Mouse (Mus musculus): Measurements from ENCODE around the gene 6820408C15Rik.

The 6820408C15Rik gene

DNA sequence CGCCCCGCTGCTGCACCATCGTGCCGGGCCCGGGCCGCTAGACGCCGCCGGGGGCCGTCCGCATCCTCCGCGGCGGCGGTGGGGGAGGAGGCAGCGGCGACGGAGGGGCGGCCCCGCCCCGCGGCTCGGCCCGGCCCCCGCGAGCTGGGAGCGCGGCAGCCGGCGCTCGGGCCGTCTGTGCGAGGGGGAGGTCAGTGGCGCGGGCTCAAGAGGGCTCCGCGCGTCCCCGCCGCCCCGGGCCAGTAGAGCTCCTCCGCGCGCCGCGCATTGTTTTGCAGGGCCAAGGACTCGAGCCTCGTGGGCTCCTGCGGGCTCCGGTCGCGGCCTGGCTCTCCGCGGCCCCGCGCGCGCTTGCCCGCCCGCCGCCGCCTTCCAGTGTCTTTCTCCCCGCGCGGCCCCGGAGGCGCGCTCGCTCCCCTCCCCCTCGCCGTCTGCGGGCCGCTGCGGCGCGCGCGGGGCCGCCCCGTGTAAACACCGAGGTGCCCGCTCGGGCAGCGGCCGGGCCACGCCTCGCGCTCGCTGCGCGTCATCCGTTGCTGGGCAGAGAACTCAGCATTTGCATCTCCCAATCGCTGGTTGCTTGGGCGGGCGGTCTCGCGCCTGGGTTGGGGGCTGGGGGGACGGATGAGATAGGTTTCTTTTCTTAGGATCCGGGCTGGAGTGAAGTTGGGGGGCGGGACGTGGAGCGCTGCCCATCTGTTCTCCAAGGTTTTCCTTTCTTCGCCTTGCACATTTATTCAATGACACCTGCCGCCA is 17.5 kb upstream of the 6820408C15Rik start, which contains the start of gene Sox12:
Sox12 (minus strand) TSS at position 384 of the 756 bp plus-strand sequence.
- ChIA-PET POLR2A (interaction anchor here (0.5 to 9.2 kb wide), 16 partner anchors 8 to 289 kb away, joined by 3 to 102 read pairs (median 5); partner anchors contain the start of genes 6820408C15Rik (in 1 of the 4), Csnk2a1 (in 1 of the 4), Mcts2 (in 1 of the 4) and Trib3 (in 1 of the 4)), CTCF (interaction anchor here in 3 of 4 experiments (0.5 to 3.1 kb wide), 6 partner anchors 15 to 54 kb away, joined by 3 to 15 read pairs (median 6); partner anchors contain the start of gene Trib3 (in 1 of the 3))

DNA sequence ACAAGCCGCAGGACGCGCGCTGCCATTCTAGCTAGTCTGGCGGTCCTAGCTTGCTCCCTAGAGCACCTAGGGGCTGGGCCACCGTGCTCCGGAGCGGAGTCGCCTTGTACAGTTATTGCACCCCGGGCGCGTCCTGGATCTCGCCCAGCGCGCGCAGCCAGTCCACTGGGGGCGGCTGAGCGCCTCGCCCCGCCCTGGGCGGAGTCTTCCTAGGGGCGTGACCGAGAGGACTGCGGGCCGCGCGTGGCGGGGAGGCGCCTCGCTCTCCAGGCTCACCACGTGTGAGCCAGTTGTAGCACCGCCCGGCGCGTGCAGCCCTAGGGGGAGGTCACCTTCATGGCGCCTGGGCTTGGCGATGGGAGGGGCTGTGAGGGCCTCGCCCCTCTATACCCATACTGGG is 16.7 kb upstream of the 6820408C15Rik start:
- POLR2A ChIA-PET, result interaction anchor here in 3 of 4 experiments (0.6 to 9.2 kb wide), 10 partner anchors 12 to 415 kb away, joined by 3 to 102 read pairs (median 6); partner anchors contain the start of genes 6820408C15Rik (in 1 of the 3), Csnk2a1 (in 1 of the 3), Trib3 (in 1 of the 3) and Zcchc3 (in 1 of the 3)
- CTCF ChIA-PET, result interaction anchor here in 3 of 4 experiments (0.5 to 1.4 kb wide), 3 partner anchors 31 to 55 kb away, joined by 3 to 7 read pairs (median 4); partner anchors contain the start of gene Trib3 (in 1 of the 3)

DNA sequence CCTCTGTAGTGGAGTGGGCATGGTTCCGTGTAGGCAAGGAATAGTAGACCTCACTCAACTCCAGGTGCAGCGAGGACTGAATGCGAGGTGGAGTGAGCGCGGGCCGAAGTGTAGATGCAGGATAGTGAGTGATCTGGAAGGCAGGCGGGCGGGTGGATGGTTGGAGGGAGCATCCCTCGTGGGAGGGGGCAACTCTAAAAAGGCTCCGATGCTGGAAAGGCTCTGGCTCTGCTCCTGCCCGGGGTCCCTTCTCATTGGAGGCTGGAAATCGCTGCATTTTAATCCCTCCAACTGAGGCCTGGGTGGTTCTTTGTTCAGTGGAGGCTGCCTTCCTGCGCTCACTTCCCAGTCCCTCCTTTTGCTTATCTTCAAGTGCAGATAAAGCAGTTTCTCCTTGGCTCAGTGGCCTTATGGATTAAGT is 16.3 kb upstream of the 6820408C15Rik start:
- CTCF ChIA-PET, result interaction anchor here in 1 of 4 experiments (1.4 kb wide), 1 partner anchor 38 kb away, joined by 7 read pairs; no protein-coding TSS in a partner anchor
- POLR2A ChIA-PET, result interaction anchor here in 3 of 4 experiments (0.6 to 9.2 kb wide), 10 partner anchors 12 to 415 kb away, joined by 3 to 102 read pairs (median 8); partner anchors contain the start of genes 6820408C15Rik (in 1 of the 3), Trib3 (in 1 of the 3) and Zcchc3 (in 1 of the 3)

DNA sequence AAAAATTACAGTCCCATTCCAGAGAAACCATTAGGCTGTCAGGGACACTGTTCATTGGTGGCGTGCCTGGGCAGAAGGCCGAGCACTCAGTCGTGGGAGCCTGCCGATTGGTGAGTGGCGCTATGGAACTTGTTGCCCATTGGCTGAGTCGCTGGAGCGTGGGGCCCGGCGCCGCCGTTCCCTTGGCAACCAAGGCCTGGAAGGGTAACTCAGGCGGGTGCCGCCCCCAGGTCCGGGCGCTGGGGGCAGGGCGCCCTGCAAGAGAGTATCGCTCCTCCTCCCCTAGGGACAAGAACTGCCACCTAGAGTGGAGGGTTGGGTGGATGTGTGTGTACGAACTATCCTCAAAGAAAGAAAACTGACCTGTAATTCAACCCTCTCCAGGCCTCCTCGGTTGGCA is 9.3 kb upstream of the 6820408C15Rik start:
- ChIA-PET POLR2A (interaction anchor here in 1 of 4 experiments (1.5 kb wide), 1 partner anchor 12 kb away, joined by 3 read pairs; no protein-coding TSS in a partner anchor), CTCF (interaction anchor here in 1 of 4 experiments (0.6 kb wide), 1 partner anchor 63 kb away, joined by 3 read pairs; no protein-coding TSS in a partner anchor)

DNA sequence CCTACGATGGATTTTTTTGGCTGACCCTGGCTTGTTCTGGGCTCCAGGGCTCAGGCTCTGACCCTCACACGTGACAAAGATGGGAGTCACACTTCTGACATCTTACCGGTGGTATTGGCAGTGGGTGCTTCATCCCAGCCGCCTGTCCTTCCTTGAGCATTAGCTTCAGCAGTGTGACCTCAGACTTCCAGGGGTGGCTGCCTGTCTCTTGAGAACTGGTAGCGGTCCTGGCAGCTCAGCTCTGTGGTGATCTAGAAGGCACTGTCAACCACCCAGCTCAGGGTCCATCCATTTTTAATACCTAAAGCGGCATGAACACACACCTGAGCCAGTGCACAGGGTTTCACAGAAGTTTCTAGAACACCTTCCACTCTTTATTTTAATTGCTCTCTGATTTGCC is 5.6 kb upstream of the 6820408C15Rik start:
- ChIA-PET CTCF (interaction anchor here in 1 of 4 experiments (1.2 kb wide), 1 partner anchor 18 kb away, joined by 3 read pairs; no protein-coding TSS in a partner anchor), POLR2A (interaction anchor here in 3 of 4 experiments (0.6 to 10.6 kb wide), 13 partner anchors 8 to 66 kb away, joined by 3 to 102 read pairs (median 7); partner anchors contain the start of genes Trib3 (in 2 of the 3) and Sox12 (in 1 of the 3))

DNA sequence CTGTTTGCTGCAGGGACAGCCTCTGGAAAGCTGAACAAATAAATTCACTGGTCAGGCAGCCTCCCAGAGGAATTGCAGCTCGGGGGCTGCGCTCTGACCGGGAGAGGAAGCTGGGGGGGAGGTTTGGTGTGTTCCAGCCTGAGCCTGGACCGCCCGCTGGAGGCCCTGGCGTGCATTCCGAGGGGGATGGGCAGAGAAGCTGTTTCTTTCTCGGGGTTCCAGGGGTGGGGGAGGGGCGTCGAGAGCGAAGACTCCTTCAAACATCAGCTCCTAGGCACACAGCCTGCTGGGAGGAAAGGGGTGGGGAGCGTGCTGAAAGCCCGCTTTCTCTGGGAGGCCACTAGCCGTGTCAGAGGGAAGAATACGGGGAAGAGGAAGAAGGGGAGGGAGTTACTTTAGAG is 4.4 kb upstream of the 6820408C15Rik start:
- CTCF ChIA-PET, result interaction anchor here (0.6 to 1.5 kb wide), 12 partner anchors 15 to 391 kb away, joined by 3 to 7 read pairs (median 3); no protein-coding TSS in a partner anchor
- POLR2A ChIA-PET, result interaction anchor here (0.6 to 10.6 kb wide), 33 partner anchors 8 to 491 kb away, joined by 3 to 102 read pairs (median 5); partner anchors contain the start of genes Sox12 (in 3 of the 4), Nrsn2 (in 1 of the 4) and Trib3 (in 1 of the 4)

DNA sequence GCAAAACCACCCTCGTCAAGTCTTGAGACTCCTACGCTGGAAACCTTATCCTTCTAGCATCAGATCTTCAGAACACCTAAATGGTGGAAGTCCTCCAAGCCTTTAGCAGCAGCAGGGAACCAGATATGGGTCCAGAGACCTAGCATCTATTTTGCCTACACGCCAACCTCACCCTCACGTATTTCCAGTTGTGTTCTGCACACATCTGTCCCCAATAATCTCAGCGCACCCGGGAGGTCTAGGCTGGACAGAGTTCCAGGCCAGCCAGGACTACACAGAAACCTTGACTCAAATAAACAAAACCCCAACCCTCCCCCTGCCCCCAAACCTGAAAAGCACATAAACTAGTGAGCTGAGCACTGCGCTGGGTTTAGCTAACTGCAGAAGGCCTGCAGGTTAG is 3.9 kb upstream of the 6820408C15Rik start:
- CTCF ChIA-PET, result interaction anchor here (0.6 to 1.5 kb wide), 10 partner anchors 16 to 391 kb away, joined by 3 to 7 read pairs (median 4); no protein-coding TSS in a partner anchor
- POLR2A ChIA-PET, result interaction anchor here (0.6 to 10.6 kb wide), 30 partner anchors 8 to 1465 kb away, joined by 3 to 102 read pairs (median 5); partner anchors contain the start of genes Sox12 (in 3 of the 4), Trib3 (in 2 of the 4) and Nrsn2 (in 1 of the 4)

DNA sequence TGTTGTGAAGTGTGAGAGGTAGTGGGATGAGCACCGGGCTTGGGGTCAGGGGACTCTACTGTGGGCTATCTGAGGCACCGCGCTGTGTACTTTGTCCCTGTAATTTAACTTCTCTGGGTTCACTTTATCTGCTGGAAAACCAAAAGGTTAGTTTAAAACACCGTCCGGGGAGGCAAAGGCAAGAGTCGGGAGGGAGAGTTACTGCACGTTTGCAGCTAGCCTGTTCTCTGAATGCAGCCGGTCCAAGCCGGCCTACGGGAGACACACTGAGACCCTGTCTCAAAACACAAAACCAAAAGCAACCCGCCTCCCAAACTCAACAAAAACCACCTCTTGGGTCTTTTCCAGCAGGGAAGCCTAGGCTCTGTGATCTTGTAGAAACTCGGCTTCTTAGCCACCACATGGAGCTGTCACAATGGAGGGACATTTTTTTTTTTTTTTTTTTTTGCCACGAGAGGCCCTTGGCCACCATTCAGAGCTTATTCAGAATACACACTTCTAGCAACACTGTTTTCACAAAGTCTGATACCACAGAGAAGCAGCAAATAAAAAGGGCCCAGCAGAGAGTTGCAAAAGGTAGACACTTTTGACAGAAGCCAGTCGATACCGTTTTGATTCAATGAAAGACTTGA is 2.7 kb upstream of the 6820408C15Rik start:
- POLR2A ChIA-PET, result interaction anchor here (0.6 to 10.6 kb wide), 15 partner anchors 10 to 199 kb away, joined by 3 to 102 read pairs (median 9); partner anchors contain the start of genes Trib3 (in 2 of the 4) and Sox12 (in 1 of the 4)
- CTCF ChIA-PET, result interaction anchor here in 3 of 4 experiments (0.6 to 1.0 kb wide), 3 partner anchors 15 to 355 kb away, joined by 3 read pairs; partner anchors contain the start of gene Sox12 (in 1 of the 3)

DNA sequence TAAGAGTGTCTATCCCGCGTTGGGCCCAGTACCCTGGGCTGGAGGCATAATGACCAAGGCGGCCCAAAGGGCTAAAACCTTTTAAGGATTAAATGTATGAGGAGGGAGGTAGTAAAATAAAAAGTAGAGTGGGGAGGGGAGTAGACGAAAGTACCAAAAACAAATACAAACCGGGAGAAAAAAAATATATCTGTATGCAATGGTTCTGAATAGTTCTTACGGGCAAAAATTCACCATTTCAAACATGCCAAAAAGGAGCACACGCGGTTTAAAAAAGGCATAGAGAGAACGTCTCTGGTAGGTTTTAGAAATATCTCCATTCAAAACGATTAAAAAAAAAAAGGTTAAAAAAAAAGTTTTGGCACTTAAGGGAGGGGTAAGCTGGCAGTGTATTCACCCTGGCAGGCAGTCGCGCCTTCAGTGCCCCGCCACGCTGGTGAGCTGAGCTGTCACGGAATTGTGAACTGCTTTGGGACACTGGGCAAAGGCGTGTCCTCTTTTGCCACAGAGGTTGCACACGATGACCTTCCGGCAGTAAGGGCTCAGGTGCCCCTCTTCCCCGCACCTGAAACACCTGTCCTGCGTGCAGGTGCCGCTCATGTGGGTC is 2.1 kb upstream of the 6820408C15Rik start:
- CTCF ChIA-PET, result interaction anchor here in 3 of 4 experiments (0.6 to 1.3 kb wide), 5 partner anchors 15 to 671 kb away, joined by 3 to 4 read pairs (median 3); partner anchors contain the start of gene Sox12 (in 1 of the 3)
- POLR2A ChIA-PET, result interaction anchor here in 3 of 4 experiments (0.6 to 10.6 kb wide), 16 partner anchors 10 to 199 kb away, joined by 3 to 102 read pairs (median 4); partner anchors contain the start of genes Trib3 (in 2 of the 3) and Sox12 (in 1 of the 3)

DNA sequence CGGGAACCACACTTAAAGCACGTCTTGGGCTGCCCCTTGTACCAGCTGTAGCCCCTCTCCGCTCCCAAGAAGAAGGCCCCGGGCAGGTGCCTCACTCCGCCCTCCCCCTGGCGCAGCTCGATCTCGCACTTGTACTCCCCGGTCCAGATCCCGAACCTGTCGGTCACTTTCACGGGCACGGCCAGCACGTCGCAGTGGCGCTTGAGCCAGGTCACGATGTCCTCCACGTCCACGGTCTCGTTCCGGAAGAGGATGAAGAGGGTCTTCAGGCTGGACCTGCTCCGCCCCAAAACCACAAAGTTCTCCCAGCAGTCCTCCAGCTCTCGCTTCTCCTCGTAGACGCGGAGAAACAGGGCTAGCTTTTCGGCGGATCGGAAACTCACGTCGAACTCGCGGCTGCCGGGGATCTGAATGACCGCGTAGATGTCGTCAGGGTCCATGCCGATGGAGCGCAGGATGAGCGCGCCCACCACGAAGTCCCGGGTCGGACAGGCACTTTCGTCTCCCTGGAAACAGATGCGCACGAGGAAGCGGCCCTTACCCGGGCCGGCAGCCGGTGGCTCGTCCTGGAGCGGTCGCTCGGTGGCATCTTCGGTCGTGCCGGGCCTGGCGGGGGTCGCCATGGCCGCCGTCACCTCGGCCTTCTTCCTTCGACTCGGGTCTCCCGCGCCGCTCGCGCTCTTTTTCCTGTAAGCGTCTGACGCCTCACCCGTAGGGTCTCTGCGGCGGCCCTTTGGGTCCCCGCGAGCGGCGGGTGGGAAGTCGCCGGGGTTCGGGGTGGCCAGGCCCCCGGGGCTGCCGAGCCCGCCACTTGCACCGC is 1.4 kb upstream of the 6820408C15Rik start:
- ChIA-PET CTCF (interaction anchor here in 1 of 4 experiments (0.6 to 1.3 kb wide), 2 partner anchors 14 to 671 kb away, joined by 3 to 4 read pairs; no protein-coding TSS in a partner anchor), POLR2A (interaction anchor here in 3 of 4 experiments (0.6 to 10.6 kb wide), 15 partner anchors 9 to 198 kb away, joined by 3 to 102 read pairs (median 3); partner anchors contain the start of genes Trib3 (in 2 of the 3) and Sox12 (in 1 of the 3))

DNA sequence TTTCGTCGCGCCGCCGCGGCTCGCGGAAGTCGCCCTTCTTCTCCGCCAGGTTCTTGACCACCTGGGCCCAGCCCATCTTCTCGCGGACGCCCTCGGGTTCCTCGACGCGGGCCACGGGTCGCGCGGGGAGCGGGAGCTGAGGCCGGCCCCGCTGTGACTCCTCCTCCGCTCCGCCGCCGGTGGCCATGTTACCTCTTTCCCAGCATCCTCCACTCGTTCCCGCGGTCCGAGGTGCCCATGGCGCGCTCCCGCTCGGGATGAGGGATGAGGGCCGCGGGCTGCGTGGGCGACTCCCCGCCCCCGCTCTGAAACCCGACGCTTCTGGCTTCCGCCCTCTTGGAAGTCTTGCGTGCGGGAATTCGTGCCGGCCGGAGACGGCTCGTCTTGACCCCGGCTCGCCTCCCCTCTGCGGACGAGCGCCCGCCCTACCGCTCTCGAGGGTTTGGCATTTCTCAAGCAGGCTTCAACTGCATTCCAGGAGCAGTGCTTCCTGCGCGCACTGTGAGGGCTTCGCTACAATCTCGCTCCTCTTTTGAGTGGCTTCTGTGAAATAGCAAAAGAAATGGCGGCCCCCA is 709 bp upstream of the 6820408C15Rik start, which contains the start of gene Zcchc3:
Zcchc3 (minus strand) TSS at position 437 of the 575 bp plus-strand sequence.
- POLR2A ChIA-PET, result interaction anchor here in 3 of 4 experiments (0.5 to 10.6 kb wide), 14 partner anchors 9 to 317 kb away, joined by 3 to 102 read pairs (median 3); partner anchors contain the start of genes Sox12 (in 1 of the 3) and Trib3 (in 1 of the 3)
- CTCF ChIA-PET, result interaction anchor here in 1 of 4 experiments (1.3 kb wide), 1 partner anchor 14 kb away, joined by 3 read pairs; no protein-coding TSS in a partner anchor

DNA sequence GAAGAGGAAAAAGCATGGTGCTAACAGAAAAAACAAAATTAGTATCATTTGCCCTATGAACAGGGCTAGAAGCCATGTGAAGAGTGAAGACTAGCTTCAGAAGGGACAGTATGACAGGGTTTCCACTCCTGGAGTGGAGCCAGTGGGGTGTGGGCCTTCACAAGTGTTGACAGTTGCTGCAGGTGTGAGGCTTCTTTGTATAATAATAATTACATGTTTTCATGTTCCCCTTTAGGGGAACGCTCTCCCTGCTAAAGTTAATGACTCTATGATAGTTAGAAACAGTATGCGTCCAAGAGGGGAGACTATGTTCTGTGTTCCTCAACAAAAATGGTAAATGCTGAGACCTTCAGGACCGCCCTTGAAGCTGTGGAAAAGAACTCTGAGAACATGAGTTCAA is 399 bp downstream of the 6820408C15Rik start:
- ChIA-PET POLR2A (interaction anchor here in 2 of 4 experiments (1.1 to 10.6 kb wide), 4 partner anchors 21 to 72 kb away, joined by 3 to 102 read pairs (median 6); partner anchors contain the start of genes Sox12 (in 1 of the 2) and Trib3 (in 1 of the 2)), CTCF (interaction anchor here in 2 of 4 experiments (0.7 to 0.9 kb wide), 2 partner anchors 23 to 520 kb away, joined by 3 read pairs; no protein-coding TSS in a partner anchor)

DNA sequence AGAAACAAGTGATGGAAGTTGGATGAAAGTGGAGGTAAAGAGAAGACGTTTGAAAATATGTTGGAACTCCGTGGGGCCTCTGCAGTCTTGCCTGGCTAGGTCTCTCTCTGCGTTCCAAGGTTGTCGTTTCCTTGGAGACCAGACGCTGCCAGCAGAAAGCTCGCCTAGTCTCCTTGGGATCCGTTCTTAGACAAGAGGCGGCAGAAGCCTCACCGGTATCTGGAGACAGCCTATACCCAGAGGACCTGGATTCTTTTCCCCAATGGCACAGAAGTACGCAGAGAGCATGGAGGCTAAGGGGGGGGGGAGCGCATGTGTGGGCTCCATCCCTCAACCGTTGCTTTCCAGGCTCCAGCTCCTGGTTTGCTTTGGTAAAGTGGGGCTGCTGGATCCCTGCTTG is 12.1 kb downstream of the 6820408C15Rik start:
- ChIA-PET POLR2A (interaction anchor here in 2 of 4 experiments (0.7 to 1.7 kb wide), 3 partner anchors 10 to 17 kb away, joined by 3 to 5 read pairs (median 3); no protein-coding TSS in a partner anchor), CTCF (interaction anchor here in 3 of 4 experiments (1.2 to 1.7 kb wide), 4 partner anchors 10 to 34 kb away, joined by 3 to 7 read pairs (median 4); no protein-coding TSS in a partner anchor)

DNA sequence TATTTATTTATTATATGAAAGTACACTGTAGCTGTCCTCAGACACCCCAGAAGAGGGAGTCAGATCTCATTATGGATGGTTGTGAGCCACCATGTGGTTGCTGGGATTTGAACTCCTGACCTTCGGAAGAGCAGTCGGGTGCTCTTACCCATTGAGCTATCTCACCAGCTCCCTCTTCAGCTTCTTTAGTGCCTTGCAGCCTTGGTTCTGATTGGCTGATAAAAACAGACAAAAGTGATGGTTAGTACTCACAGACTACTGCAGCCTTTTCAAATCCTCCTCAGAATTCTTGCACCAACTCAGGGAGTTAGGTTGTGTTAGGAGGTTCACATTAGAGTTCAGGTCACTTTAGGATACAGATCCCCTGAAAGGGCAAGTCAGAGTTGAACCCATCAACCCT is 13.1 kb downstream of the 6820408C15Rik start:
- ChIA-PET CTCF (interaction anchor here in 3 of 4 experiments (0.6 to 2.0 kb wide), 10 partner anchors 9 to 112 kb away, joined by 3 to 9 read pairs (median 4); partner anchors contain the start of gene Defb29 (in 1 of the 3)), POLR2A (interaction anchor here in 2 of 4 experiments (0.8 to 1.7 kb wide), 3 partner anchors 10 to 65 kb away, joined by 3 to 5 read pairs (median 4); no protein-coding TSS in a partner anchor)

DNA sequence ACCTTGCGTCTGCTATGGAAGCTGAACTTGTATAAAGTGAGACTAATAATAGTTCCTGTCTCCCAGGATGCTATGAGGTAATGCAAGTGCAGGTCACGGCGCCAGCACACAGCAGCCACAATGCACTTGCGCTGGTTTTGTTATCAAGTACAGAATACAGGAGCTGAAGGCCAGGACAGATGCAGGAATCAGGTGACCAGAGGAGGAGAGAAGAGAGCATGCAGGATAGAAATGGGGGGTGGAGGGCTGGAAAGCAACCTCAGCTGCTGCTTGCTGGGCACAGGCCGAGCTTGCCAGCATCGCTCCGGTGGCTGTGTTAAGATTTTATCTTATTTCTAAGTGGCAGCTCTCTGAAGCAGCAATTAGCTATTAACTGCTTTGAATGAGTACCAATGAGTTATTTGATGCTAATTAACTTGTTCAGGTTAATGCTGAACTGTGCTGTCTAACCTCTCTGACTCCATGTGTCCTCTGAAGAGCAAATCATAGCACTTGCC is 21.1 kb downstream of the 6820408C15Rik start:
- ChIA-PET POLR2A (interaction anchor here in 3 of 4 experiments (0.6 to 2.2 kb wide), 10 partner anchors 12 to 203 kb away, joined by 3 to 15 read pairs (median 6); no protein-coding TSS in a partner anchor), CTCF (interaction anchor here (0.5 to 3.2 kb wide), 15 partner anchors 9 to 349 kb away, joined by 3 to 59 read pairs (median 5); no protein-coding TSS in a partner anchor)

Measured in embryonic stem cell, embryonic (primary cell).